Mouse (Mus musculus) erythroblast, embryonic 14.5 days (primary cell): ENCODE data around the gene Prss43.

Source experiments
- GATA1 ChIP-seq: IDR thresholded peaks from 2 replicates; pipeline ENCODE4 v1.6.1; 2012; ENCODE audit warnings: low read length, inconsistent platforms, mixed read lengths
- TAL1 ChIP-seq: IDR thresholded peaks from 3 replicates; pipeline ENCODE4 v1.6.1; 2012; ENCODE audit warnings: low read length, inconsistent platforms, mixed read lengths

DNA sequence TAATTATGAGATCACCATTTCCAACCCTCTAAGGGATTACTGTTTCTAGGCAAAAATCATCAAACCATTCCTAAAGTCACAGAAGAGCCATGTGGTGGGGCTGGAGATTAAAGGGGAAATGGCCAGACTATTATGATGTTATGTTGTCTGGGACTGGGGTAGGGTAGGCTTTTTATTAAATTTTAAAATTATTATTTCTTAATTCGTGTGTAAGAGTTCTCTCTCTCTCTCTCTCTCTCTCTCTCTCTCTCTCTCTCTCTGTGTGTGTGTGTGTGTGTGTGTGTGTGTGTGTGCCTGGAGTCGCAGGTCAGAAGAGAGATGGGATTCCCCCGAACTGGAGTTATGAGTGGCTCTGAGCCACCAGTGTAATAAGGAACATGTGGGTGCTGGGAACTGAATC lies at the start of gene Prss43:
- TF ChIP-seq TAL1, result no peak
- TF ChIP-seq GATA1, result no peak
